Mouse (Mus musculus) intestine, embryonic 14.5 days (tissue): ENCODE data around the gene Emilin2. TPM values are rescaled to one million over a fixed set of nuclear protein-coding genes. Genes with fewer than 3 reads are reported as not detected.

Source experiments
- ATAC-seq: fragments of 200-750 bp; cut with Nextera tagmentation; replicated peaks from 2 replicates; pipeline ENCODE4 v1.8.0; 2017; ENCODE audit warnings: low read depth, moderate number of reproducible peaks, moderate TSS enrichment, moderate library complexity; ENCODE audit not compliant: low FRiP score, low TSS enrichment
- DNase-seq: peaks from one replicate; pipeline ENCODE4 v3.0.0-alpha.2; 2018; ENCODE audit warnings: low spot score
- H3K27ac ChIP-seq: fragments of 300-500 bp; sonication (generic); 2 replicates; pipeline ENCODE4 v1.5.1; 2014; ENCODE audit warnings: low read depth, mild to moderate bottlenecking, control low read depth
- H3K27me3 ChIP-seq: fragments of 300-500 bp; sonication (generic); replicated peaks from 2 replicates; pipeline ENCODE4 v1.6.1; 2014; ENCODE audit warnings: low read length, control low read depth; ENCODE audit not compliant: control insufficient read depth, insufficient read depth
- H3K36me3 ChIP-seq: fragments of 300-500 bp; sonication (generic); 2 replicates; pipeline ENCODE4 v1.6.1; 2014; ENCODE audit warnings: low read length, control low read depth; ENCODE audit not compliant: control insufficient read depth, insufficient read depth
- H3K4me1 ChIP-seq: fragments of 300-500 bp; sonication (generic); replicated peaks from 2 replicates; pipeline ENCODE4 v1.6.1; 2014; ENCODE audit warnings: low read length, control low read depth, mixed read lengths; ENCODE audit not compliant: control insufficient read depth, insufficient read depth
- H3K4me2 ChIP-seq: fragments of 300-500 bp; sonication (generic); 2 replicates; pipeline ENCODE4 v1.6.1; 2014; ENCODE audit warnings: low read length
- H3K4me3 ChIP-seq: fragments of 300-500 bp; sonication (generic); 2 replicates; pipeline ENCODE4 v1.5.1; 2014; ENCODE audit warnings: low read depth, low read length, control low read depth, mixed read lengths
- H3K9ac ChIP-seq: fragments of 300-500 bp; sonication (generic); 2 replicates; pipeline ENCODE4 v1.6.1; 2014; ENCODE audit warnings: mild to moderate bottlenecking, low read length
- H3K9me3 ChIP-seq: fragments of 300-500 bp; sonication (generic); 2 replicates; pipeline ENCODE4 v1.6.1; 2016; ENCODE audit warnings: low read length, control low read depth; ENCODE audit not compliant: control insufficient read depth
- WGBS: fragments of 180-500 bp; shearing (Covaris S2); extraction: QIAGEN DNeasy Blood & Tissue Kit; methylation state at CpG from one replicate; pipeline ENCODE4 v1.1.7; 2014; 5-methylcytosine and 5-hydroxymethylcytosine counted together
- polyA plus RNA-seq: library from polyadenylated mRNA; unstranded; fragments of >200 nt; fragmentation: Nextera tagmentation; extraction: Ambion mirVana; gene quantifications from 2 replicates; pipeline ENCODE4 v1.2.1, GENCODE M21; 2014

Gene Emilin2
- polyA plus RNA-seq, 1 experiment from 2014 or later: 0.66 TPM

DNA sequence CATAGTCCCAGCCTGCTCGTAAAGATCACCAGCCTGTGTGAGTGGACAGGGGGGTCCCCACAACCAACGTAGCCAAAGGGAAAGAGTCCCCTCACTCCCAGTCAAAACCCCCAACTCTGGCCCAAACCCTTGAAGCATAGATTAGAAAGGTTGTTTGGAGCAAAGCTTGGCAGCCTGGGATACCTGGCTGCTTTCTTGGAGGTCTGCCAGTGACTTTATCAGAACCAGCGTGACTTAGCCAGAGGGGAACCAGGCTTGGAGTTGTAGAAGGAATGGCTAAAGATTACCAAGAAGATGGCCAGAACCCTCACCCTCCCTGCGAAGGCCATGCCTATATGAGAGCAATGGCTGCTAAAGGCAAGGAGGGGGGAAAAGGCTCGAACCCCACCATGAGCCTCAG lies 57.7 kb downstream of the Emilin2 start:
- Histone ChIP-seq H3K4me2 (no peak overlapping the region), H3K9me3 (no peaks in the 10 kb centered on the region), H3K9ac (no peak overlapping the region), H3K4me3 (no peak overlapping the region), H3K27me3 (no peaks in the 10 kb centered on the region), H3K4me1 (peaks cover 3% of the 10 kb centered on the region; the same call in 1 of the 2 replicates), H3K27ac (no peak overlapping the region), H3K36me3 (peaks cover 8% of the 10 kb centered on the region)
- DNase-seq (no peak), ATAC-seq (no peak)
- 82% methylated on average over 5 of the region's 5 CpGs for WGBS

DNA sequence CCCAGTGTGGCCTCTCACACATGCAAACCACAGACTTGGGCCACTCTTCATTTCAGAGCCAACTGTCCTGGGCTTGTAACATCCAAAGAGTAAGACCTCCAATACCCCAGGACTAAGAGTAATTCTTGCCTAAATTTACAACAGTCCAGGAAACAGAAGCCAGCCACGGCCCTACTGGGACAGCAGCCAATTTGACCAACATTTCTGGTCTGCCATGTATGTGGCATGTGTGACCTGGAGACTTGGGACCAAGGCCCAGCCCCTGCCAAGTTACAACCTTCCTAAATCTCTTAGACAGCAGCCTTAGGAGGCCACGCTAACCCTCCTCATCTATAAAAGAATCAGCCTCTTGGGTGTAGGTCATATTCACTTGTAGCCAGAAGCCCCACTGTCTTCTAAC lies 58.4 kb downstream of the Emilin2 start:
- 89% methylated on average over 2 of the region's 2 CpGs for WGBS
- H3K27ac ChIP-seq: no peak overlapping the region

GRCm38 (mm10) chr17:71252101-71252500 lies 59.7 kb downstream of the Emilin2 start:
- 80% methylated on average over 9 of the region's 9 CpGs for WGBS
- H3K27ac ChIP-seq: no peak overlapping the region
- peaks cover 28% of the 10 kb centered on the region for H3K36me3 ChIP-seq
- H3K9ac ChIP-seq: no peak overlapping the region
- H3K27me3 ChIP-seq: no peaks in the 10 kb centered on the region
- no peak overlapping the region for H3K4me2 ChIP-seq
- no peak overlapping the region for H3K4me3 ChIP-seq
- DNase-seq (no peak), ATAC-seq (no peak)
- H3K9me3 ChIP-seq: no peaks in the 10 kb centered on the region
- peaks cover 3% of the 10 kb centered on the region; the same call in 1 of the 2 replicates for H3K4me1 ChIP-seq

More for the DNA sequence above, 58.4 kb downstream of the Emilin2 start:
- no peak overlapping the region for H3K4me2 ChIP-seq
- no peak for DNase-seq
- H3K36me3 ChIP-seq: peaks cover 15% of the 10 kb centered on the region
- peaks cover 3% of the 10 kb centered on the region; the same call in 1 of the 2 replicates for H3K4me1 ChIP-seq
- H3K27me3 ChIP-seq: no peaks in the 10 kb centered on the region
- no peaks in the 10 kb centered on the region for H3K9me3 ChIP-seq
- no peak overlapping the region for H3K9ac ChIP-seq
- H3K4me3 ChIP-seq: no peak overlapping the region
- no peak for ATAC-seq

DNA sequence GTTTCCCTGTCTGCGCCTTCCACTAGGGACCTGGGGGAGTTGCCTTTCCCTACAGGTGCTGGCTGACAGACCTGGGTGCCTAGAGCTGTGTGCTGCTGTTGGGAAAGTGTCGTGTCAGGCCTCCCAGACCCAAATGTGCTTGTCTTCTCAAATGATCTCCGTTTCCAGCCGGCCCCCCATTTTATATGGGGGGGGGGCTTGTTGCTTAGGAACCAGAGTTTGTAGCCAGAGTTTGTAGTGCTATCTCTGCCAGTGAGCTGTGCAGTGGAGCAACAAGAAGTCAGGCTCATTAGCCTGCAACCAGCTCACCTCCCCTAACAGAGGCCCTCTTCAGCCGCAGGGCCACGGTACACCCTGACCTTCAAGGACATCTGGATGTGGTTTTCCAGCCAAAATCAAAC lies 60.2 kb downstream of the Emilin2 start:
- Histone ChIP-seq H3K4me1 (peaks cover 3% of the 10 kb centered on the region; the same call in 1 of the 2 replicates), H3K9me3 (no peaks in the 10 kb centered on the region), H3K27me3 (no peaks in the 10 kb centered on the region), H3K36me3 (peaks cover 33% of the 10 kb centered on the region), H3K4me3 (no peak overlapping the region), H3K27ac (no peak overlapping the region), H3K9ac (no peak overlapping the region), H3K4me2 (no peak overlapping the region)
- DNase-seq (no peak), ATAC-seq (no peak)
- WGBS: 54% methylated on average over 6 of the region's 6 CpGs

DNA sequence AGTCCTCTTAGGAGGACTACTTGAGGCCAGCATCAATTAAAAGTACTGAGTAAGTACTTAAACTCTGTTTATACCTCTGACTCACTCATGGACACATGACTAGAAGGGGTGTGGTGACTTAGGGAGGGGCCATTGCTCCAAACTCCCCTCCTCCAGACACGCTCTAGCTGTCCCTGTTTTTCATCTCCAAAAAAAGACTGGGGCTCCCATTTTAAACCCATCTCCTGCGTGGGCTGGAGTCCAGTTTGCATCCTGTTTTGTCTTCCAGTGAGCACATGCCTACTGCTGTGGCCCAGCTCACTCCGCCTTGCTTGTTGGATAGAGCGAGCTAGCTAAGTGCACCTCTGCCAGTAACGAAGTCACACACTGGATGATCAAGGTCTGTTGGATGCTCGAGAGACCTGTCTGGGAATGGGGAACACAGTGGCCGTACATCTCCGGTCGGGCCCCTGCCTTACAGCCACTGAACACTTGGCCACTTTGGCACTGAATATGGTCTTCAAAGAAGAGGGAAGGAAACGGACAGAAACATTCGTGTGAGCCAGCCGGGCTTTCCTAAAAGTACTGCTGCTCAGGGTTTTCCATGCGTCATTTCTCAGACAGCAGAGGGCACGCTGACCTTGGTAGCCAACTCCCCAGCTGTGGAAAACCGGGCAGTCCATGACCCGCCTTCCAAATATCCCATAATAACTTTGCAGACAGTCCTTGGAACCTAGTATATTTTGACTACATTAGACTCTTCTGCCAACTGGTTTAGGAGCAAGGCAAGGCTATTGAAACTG lies 60.8 kb downstream of the Emilin2 start:
- DNase-seq (no peak), ATAC-seq (no peak)
- no peak overlapping the region for H3K4me3 ChIP-seq
- no peak overlapping the region for H3K9ac ChIP-seq
- peaks cover 39% of the 10 kb centered on the region for H3K36me3 ChIP-seq
- H3K9me3 ChIP-seq: no peaks in the 10 kb centered on the region
- peaks cover 3% of the 10 kb centered on the region; the same call in 1 of the 2 replicates for H3K4me1 ChIP-seq
- H3K27me3 ChIP-seq: no peaks in the 10 kb centered on the region
- no peak overlapping the region for H3K4me2 ChIP-seq
- WGBS: 78% methylated on average over 16 of the region's 16 CpGs
- no peak overlapping the region for H3K27ac ChIP-seq

GRCm38 (mm10) chr17:71250046-71250445 lies 61.7 kb downstream of the Emilin2 start:
- ATAC-seq: no peak
- H3K9ac ChIP-seq: no peak overlapping the region
- WGBS: 72% methylated on average over 2 of the region's 2 CpGs

GRCm38 (mm10) chr17:71248963-71249362 lies 62.8 kb downstream of the Emilin2 start:
- Histone ChIP-seq H3K4me1 (peaks cover 3% of the 10 kb centered on the region; the same call in 1 of the 2 replicates), H3K4me3 (no peak overlapping the region), H3K9ac (no peak overlapping the region), H3K27ac (no peak overlapping the region), H3K27me3 (no peaks in the 10 kb centered on the region), H3K4me2 (no peak overlapping the region), H3K9me3 (no peaks in the 10 kb centered on the region), H3K36me3 (peaks cover 58% of the 10 kb centered on the region)
- DNase-seq (no peak), ATAC-seq (no peak)
- 92% methylated on average over 6 of the region's 6 CpGs for WGBS

More at GRCm38 (mm10) chr17:71250046-71250445, 61.7 kb downstream of the Emilin2 start:
- peaks cover 49% of the 10 kb centered on the region for H3K36me3 ChIP-seq
- no peak overlapping the region for H3K27ac ChIP-seq
- DNase-seq: no peak
- peaks cover 3% of the 10 kb centered on the region; the same call in 1 of the 2 replicates for H3K4me1 ChIP-seq
- H3K4me2 ChIP-seq: no peak overlapping the region
- H3K4me3 ChIP-seq: no peak overlapping the region
- no peaks in the 10 kb centered on the region for H3K27me3 ChIP-seq
- H3K9me3 ChIP-seq: no peaks in the 10 kb centered on the region

GRCm38 (mm10) chr17:71246022-71246421 lies 65.8 kb downstream of the Emilin2 start:
- H3K4me2 ChIP-seq: no peak overlapping the region
- H3K9me3 ChIP-seq: no peaks in the 10 kb centered on the region
- peaks cover 84% of the 10 kb centered on the region for H3K36me3 ChIP-seq
- DNase-seq (no peak), ATAC-seq (no peak)
- H3K4me1 ChIP-seq: no peaks in the 10 kb centered on the region
- WGBS: 90% methylated on average over 4 of the region's 4 CpGs
- no peak overlapping the region for H3K27ac ChIP-seq
- H3K27me3 ChIP-seq: no peaks in the 10 kb centered on the region
- no peak overlapping the region for H3K4me3 ChIP-seq
- no peak overlapping the region for H3K9ac ChIP-seq

- ATAC-seq: no peak
Observed at GRCm38 (mm10) chr17:71245133-71245532, 66.6 kb downstream of the Emilin2 start.

More at GRCm38 (mm10) chr17:71245133-71245532, 66.6 kb downstream of the Emilin2 start:
- Histone ChIP-seq H3K27me3 (no peaks in the 10 kb centered on the region), H3K4me2 (no peak overlapping the region), H3K27ac (no peak overlapping the region), H3K9me3 (no peaks in the 10 kb centered on the region), H3K36me3 (peaks cover 91% of the 10 kb centered on the region), H3K9ac (no peak overlapping the region), H3K4me1 (no peaks in the 10 kb centered on the region), H3K4me3 (no peak overlapping the region)
- WGBS: 98% methylated on average over 15 of the region's 15 CpGs
- no peak for DNase-seq
